ENCODE assay signal across 18 mouse cellular contexts in the genomic region with DNA sequence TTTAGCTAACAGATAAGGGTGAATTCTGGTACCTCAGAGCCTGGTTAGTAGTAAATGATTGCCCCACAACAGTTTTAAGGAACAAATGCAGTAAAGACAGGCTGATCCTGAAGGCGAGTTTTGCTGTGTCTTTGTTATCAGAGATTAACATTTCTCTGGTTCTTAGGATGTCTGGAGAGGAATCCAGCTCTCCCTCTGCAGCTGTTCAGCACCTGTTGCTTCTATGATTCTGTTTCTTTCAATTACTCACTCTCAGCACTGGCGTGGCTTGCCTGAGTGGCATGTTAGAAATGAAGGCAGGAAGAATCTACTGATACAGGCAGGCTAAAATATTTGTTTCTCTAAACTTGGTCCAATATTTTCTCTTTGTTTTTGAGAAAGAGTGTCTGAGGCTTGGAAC.
"Had no signal": no experiment of that assay in that cellular context is flagged by ENCODE, and none has a peak within 500 bp of the region (broad histone marks: within the 10 kb centered on the region; RNA-seq: fewer than 3 reads in every experiment).

No protein-coding gene starts in this region.

- H3K9me3 ChIP-seq: kidney, embryonic 15.5 days; limb, embryonic 12.5 days; midbrain, embryonic 10.5 days; midbrain, embryonic 13.5 days had no signal

- H3K4me2 ChIP-seq: kidney, embryonic 15.5 days; limb, embryonic 12.5 days; lung, embryonic 14.5 days; midbrain, embryonic 13.5 days had no signal

- H3K36me3 ChIP-seq: kidney, embryonic 15.5 days; limb, embryonic 12.5 days; midbrain, embryonic 10.5 days; midbrain, embryonic 13.5 days had no signal

- DNase-seq: kidney, adult 11 months; kidney, adult 8-10 months; kidney, postnatal 10 days; kidney, postnatal 36 days; layer of hippocampus, postnatal 36 days; liver, postnatal 0 days; lung, embryonic 14.5 days; thymus, postnatal 36 days had no signal

- H3K9ac ChIP-seq: kidney, embryonic 15.5 days; limb, embryonic 12.5 days; liver, embryonic 14.5 days; liver, postnatal 0 days; lung, embryonic 14.5 days; midbrain, embryonic 13.5 days had no signal

- H3K27me3 ChIP-seq: kidney, embryonic 15.5 days; limb, embryonic 12.5 days; midbrain, embryonic 13.5 days had no signal

- ATAC-seq: liver, postnatal 0 days; lung, postnatal 0 days; midbrain, embryonic 13.5 days; midbrain, embryonic 16.5 days had no signal

- H3K27ac ChIP-seq: kidney, embryonic 15.5 days; left cerebral cortex, adult 2 months; limb, embryonic 12.5 days; liver, embryonic 14.5 days; macrophage; midbrain, embryonic 10.5 days; midbrain, embryonic 13.5 days; stomach, postnatal 0 days had no signal

- H3K4me3 ChIP-seq: kidney, embryonic 15.5 days; left cerebral cortex, adult 2 months; limb, embryonic 12.5 days; midbrain, embryonic 10.5 days; midbrain, embryonic 13.5 days had no signal

- H3K4me1 ChIP-seq: kidney, embryonic 15.5 days; limb, embryonic 12.5 days; midbrain, embryonic 10.5 days; midbrain, embryonic 13.5 days had no signal
